ENCODE assay signal across 20 mouse cellular contexts in genomic region chr14:60256356-60256755, GRCm38 (mm10). TPM values are rescaled to one million over a fixed set of nuclear protein-coding genes. Genes with fewer than 3 reads are reported as not detected.
DNase-seq lines count a peak whose midpoint lies in the region; ATAC-seq lines count a peak whose summit lies in the region.
"Had no signal": no experiment of that assay in that cellular context is flagged by ENCODE, and none has a peak within 500 bp of the region (broad histone marks: within the 10 kb centered on the region; RNA-seq: fewer than 3 reads in every experiment).

No protein-coding gene starts in this region.

- H3K4me3 ChIP-seq in liver, embryonic 13.5 days (replicated peaks): no peak overlapping the region
- H3K4me3 ChIP-seq in liver, embryonic 11.5 days (ENCODE audit: low read depth, low read length): no peak overlapping the region
- H3K4me3 ChIP-seq in embryonic facial prominence, embryonic 10.5 days: no peak overlapping the region
- H3K4me3 ChIP-seq: hindbrain, embryonic 15.5 days; kidney, embryonic 15.5 days; lung, embryonic 15.5 days; neural tube, embryonic 15.5 days had no signal

- peak; percentile 22 for DNase-seq in adrenal gland, postnatal 14 days
- no peak for DNase-seq in adrenal gland, adult (ENCODE audit: inconsistent age in 2 of 2, low spot score in 1 of 2)
- no peak for DNase-seq in liver, embryonic 13.5 days
- no peak for DNase-seq in liver, embryonic 11.5 days (ENCODE audit: low spot score)
- peak; percentile 22 for DNase-seq in embryonic facial prominence, embryonic 10.5 days (ENCODE audit: low spot score)
- DNase-seq in thymus, postnatal 25 days: no peak
- DNase-seq in left cerebral cortex, postnatal 10 days (ENCODE audit: extremely low spot score in 1 of 2, low spot score in 2 of 2): no peak
- DNase-seq: adrenal gland, adult 2 months; layer of hippocampus, adult 9-11 months; right cerebral cortex, postnatal 14 days had no signal

- no peak for ATAC-seq in liver, embryonic 13.5 days (ENCODE audit: low read depth)
- ATAC-seq in liver, embryonic 11.5 days (replicated peaks; ENCODE audit: low FRiP score): no peak
- ATAC-seq in megakaryocyte progenitor cell, adult 5-6 weeks (replicated peaks; ENCODE audit: poor library complexity): peak; percentile 40; the same call in 1 of the 2 replicates

- intact Hi-C loops in left cerebral cortex, postnatal 10 days (cut with DNase I): loop anchor here (10.0 kb wide), 1 partner anchor 438 kb away; no protein-coding TSS in a partner anchor

- H3K4me1 ChIP-seq in liver, embryonic 13.5 days (replicated peaks): peaks cover 27% of the 10 kb centered on the region
- H3K4me1 ChIP-seq in liver, embryonic 11.5 days (replicated peaks; ENCODE audit: control insufficient read depth, insufficient read depth, low read length): peaks cover 10% of the 10 kb centered on the region
- H3K4me1 ChIP-seq in embryonic facial prominence, embryonic 10.5 days: peaks cover 12% of the 10 kb centered on the region

- no peaks in the 10 kb centered on the region for H3K36me3 ChIP-seq in liver, embryonic 13.5 days
- no peaks in the 10 kb centered on the region for H3K36me3 ChIP-seq in liver, embryonic 11.5 days (ENCODE audit: control insufficient read depth, insufficient read depth, low read length)
- no peaks in the 10 kb centered on the region for H3K36me3 ChIP-seq in embryonic facial prominence, embryonic 10.5 days (replicated peaks)
- H3K36me3 ChIP-seq: hindbrain, embryonic 15.5 days; kidney, embryonic 15.5 days; lung, embryonic 15.5 days; neural tube, embryonic 15.5 days had no signal

- H3K27ac ChIP-seq in liver, embryonic 13.5 days: no peak overlapping the region
- H3K27ac ChIP-seq in liver, embryonic 11.5 days (ENCODE audit: low read depth, low read length): no peak overlapping the region
- H3K27ac ChIP-seq in embryonic facial prominence, embryonic 10.5 days (replicated peaks): peak overlapping the region; percentile 10; the same call in 1 of the 2 replicates
- H3K27ac ChIP-seq: hindbrain, embryonic 15.5 days; kidney, embryonic 15.5 days; neural tube, embryonic 15.5 days had no signal

- 0 out of 2 replicates have a peak overlapping the region, but pooled peaks have one; percentile 26 for H3K9ac ChIP-seq in liver, embryonic 13.5 days
- H3K9ac ChIP-seq in liver, embryonic 11.5 days (ENCODE audit: low read depth, low read length): no peak overlapping the region
- H3K9ac ChIP-seq: hindbrain, embryonic 15.5 days; kidney, embryonic 15.5 days; lung, embryonic 15.5 days; neural tube, embryonic 15.5 days had no signal

- no peaks in the 10 kb centered on the region for H3K27me3 ChIP-seq in liver, embryonic 13.5 days
- H3K27me3 ChIP-seq in liver, embryonic 11.5 days (replicated peaks; ENCODE audit: control insufficient read depth, insufficient read depth, low read length): no peaks in the 10 kb centered on the region
- H3K27me3 ChIP-seq in embryonic facial prominence, embryonic 10.5 days (replicated peaks; ENCODE audit: low read depth, poor library complexity, severe bottlenecking): no peaks in the 10 kb centered on the region
- H3K27me3 ChIP-seq: hindbrain, embryonic 15.5 days; kidney, embryonic 15.5 days; lung, embryonic 15.5 days; neural tube, embryonic 15.5 days had no signal

- 53% methylated on average over 3 of the region's 3 CpGs for WGBS in liver, embryonic 13.5 days (ENCODE audit: insufficient replicate concordance)
- WGBS in liver, embryonic 11.5 days: 40% methylated on average over 3 of the region's 3 CpGs
- WGBS in embryonic facial prominence, embryonic 10.5 days: 26% methylated on average over 3 of the region's 3 CpGs

- H3K4me2 ChIP-seq in liver, embryonic 13.5 days: no peak overlapping the region
- H3K4me2 ChIP-seq in liver, embryonic 11.5 days: no peak overlapping the region
- H3K4me2 ChIP-seq: heart, embryonic 11.5 days; hindbrain, embryonic 15.5 days; kidney, embryonic 15.5 days; lung, embryonic 15.5 days; neural tube, embryonic 15.5 days had no signal

- no peaks in the 10 kb centered on the region for H3K9me3 ChIP-seq in liver, embryonic 13.5 days (replicated peaks)
- no peaks in the 10 kb centered on the region for H3K9me3 ChIP-seq in liver, embryonic 11.5 days (ENCODE audit: control insufficient read depth, low read length)
- no peaks in the 10 kb centered on the region for H3K9me3 ChIP-seq in embryonic facial prominence, embryonic 10.5 days
- H3K9me3 ChIP-seq: hindbrain, embryonic 15.5 days; kidney, embryonic 15.5 days; lung, embryonic 15.5 days; neural tube, embryonic 15.5 days had no signal

RNA-seq across cellular contexts. Expression of gene Gm49336, which starts 5.0 kb away (rescaled TPM):
- 37.7 and 38.6 TPM in 2 replicates for total RNA-seq in adrenal gland, postnatal 14 days (2021)
- polyA plus RNA-seq in liver, embryonic 13.5 days (2015; fragmentation: Nextera tagmentation; extraction: Ambion mirVana): 33.3 and 43.3 TPM in 2 replicates
- polyA plus RNA-seq in liver, embryonic 11.5 days (2014; fragmentation: Nextera tagmentation; extraction: Ambion mirVana): 70.0 and 75.1 TPM in 2 replicates
- polyA plus RNA-seq in embryonic facial prominence, embryonic 10.5 days (2016; fragmentation: Nextera tagmentation; extraction: Ambion mirVana): 59.6 and 62.0 TPM in 2 replicates
- total RNA-seq in megakaryocyte progenitor cell, adult 5-6 weeks (2015): 78.5 and 89.2 TPM in 2 replicates
- 97.0 and 110 TPM in 2 replicates for total RNA-seq in megakaryocyte progenitor cell, adult 5-6 weeks (2017)
- 100 to 1,000 TPM; 114 to 123 TPM for total RNA-seq in left cerebral cortex, postnatal 10 days (2021)

RNA-seq across cellular contexts. Expression of gene Nupl1, which starts 5.1 kb away (rescaled TPM):
- total RNA-seq in adrenal gland, postnatal 14 days (2021): not detected in 2 replicates
- not detected in 2 replicates for polyA plus RNA-seq in liver, embryonic 13.5 days (2015; fragmentation: Nextera tagmentation; extraction: Ambion mirVana)
- not detected in 2 replicates for polyA plus RNA-seq in liver, embryonic 11.5 days (2014; fragmentation: Nextera tagmentation; extraction: Ambion mirVana)
- not detected in 2 replicates for polyA plus RNA-seq in embryonic facial prominence, embryonic 10.5 days (2016; fragmentation: Nextera tagmentation; extraction: Ambion mirVana)
- not detected in 2 replicates for total RNA-seq in megakaryocyte progenitor cell, adult 5-6 weeks (2015)
- total RNA-seq in megakaryocyte progenitor cell, adult 5-6 weeks (2017): not detected in 2 replicates
- under 1 TPM in 1 of 2 experiments, not detected in 1; 0.17 TPM for total RNA-seq in left cerebral cortex, postnatal 10 days (2021)
- total RNA-seq: adrenal gland, adult 2 months; gastrocnemius, adult 18-20 months had no signal
- polyA plus RNA-seq: adrenal gland, adult 2 months; forebrain, embryonic 11.5 days; heart, embryonic 11.5 days; kidney, embryonic 15.5 days; limb, embryonic 11.5 days; thymus, postnatal 0 days had no signal

RNA-seq across cellular contexts. Expression of gene Mtmr6, which starts 8.7 kb away (rescaled TPM):
- 39.1 and 46.0 TPM in 2 replicates for total RNA-seq in adrenal gland, postnatal 14 days (2021)
- polyA plus RNA-seq in liver, embryonic 13.5 days (2015; fragmentation: Nextera tagmentation; extraction: Ambion mirVana): 13.4 and 16.8 TPM in 2 replicates
- 24.5 and 25.0 TPM in 2 replicates for polyA plus RNA-seq in liver, embryonic 11.5 days (2014; fragmentation: Nextera tagmentation; extraction: Ambion mirVana)
- polyA plus RNA-seq in embryonic facial prominence, embryonic 10.5 days (2016; fragmentation: Nextera tagmentation; extraction: Ambion mirVana): 24.7 and 24.8 TPM in 2 replicates
- 40.9 and 45.2 TPM in 2 replicates for total RNA-seq in megakaryocyte progenitor cell, adult 5-6 weeks (2015)
- total RNA-seq in megakaryocyte progenitor cell, adult 5-6 weeks (2017): 59.6 and 66.2 TPM in 2 replicates
- 100 to 1,000 TPM; 104 TPM for total RNA-seq in left cerebral cortex, postnatal 10 days (2021)

RNA-seq across cellular contexts. Expression of gene Atp8a2, which starts 59.4 kb away (rescaled TPM):
- total RNA-seq in adrenal gland, postnatal 14 days (2021): 0.82 and 2.3 TPM in 2 replicates
- polyA plus RNA-seq in liver, embryonic 13.5 days (2015; fragmentation: Nextera tagmentation; extraction: Ambion mirVana): 1.8 and 2.4 TPM in 2 replicates
- 2.2 and 2.4 TPM in 2 replicates for polyA plus RNA-seq in liver, embryonic 11.5 days (2014; fragmentation: Nextera tagmentation; extraction: Ambion mirVana)
- 1.8 and 2.8 TPM in 2 replicates for polyA plus RNA-seq in embryonic facial prominence, embryonic 10.5 days (2016; fragmentation: Nextera tagmentation; extraction: Ambion mirVana)
- 0.32 and 0.68 TPM in 2 replicates for total RNA-seq in megakaryocyte progenitor cell, adult 5-6 weeks (2015)
- 0.34 and 0.37 TPM in 2 replicates for total RNA-seq in megakaryocyte progenitor cell, adult 5-6 weeks (2017)
- total RNA-seq in left cerebral cortex, postnatal 10 days (2021): 10 to 100 TPM; 80.4 to 81.2 TPM

Comparison
In these comparisons a context has a peak if more than half of its experiments do, and no peak if none do; other contexts are left out.
1. DNase-seq: peak in adrenal gland, postnatal 14 days (single experiment) and embryonic facial prominence, embryonic 10.5 days (single experiment); none in adrenal gland, adult (0 of 2), liver, embryonic 13.5 days (single experiment), liver, embryonic 11.5 days (single experiment), thymus, postnatal 25 days (single experiment) and left cerebral cortex, postnatal 10 days (0 of 2).